In genomic region chr11:109708786-109709185, GRCm38 (mm10) we compare ENCODE assay signal across 31 mouse cellular contexts. TPM values are rescaled to one million over a fixed set of nuclear protein-coding genes. Genes with fewer than 3 reads are reported as not detected.
"Had no signal": no experiment of that assay in that cellular context is flagged by ENCODE, and none has a peak within 500 bp of the region (broad histone marks: within the 10 kb centered on the region; RNA-seq: fewer than 3 reads in every experiment).

No protein-coding gene starts in this region.

- H3K4me2 ChIP-seq: limb, embryonic 12.5 days; limb, embryonic 13.5 days; limb, embryonic 15.5 days; liver, embryonic 11.5 days; liver, embryonic 13.5 days; liver, embryonic 15.5 days; lung, embryonic 14.5 days; lung, embryonic 15.5 days; midbrain, embryonic 12.5 days; midbrain, embryonic 13.5 days; midbrain, embryonic 15.5 days; neural tube, embryonic 12.5 days; neural tube, embryonic 13.5 days had no signal

- H3K4me1 ChIP-seq: midbrain, embryonic 10.5 days; midbrain, embryonic 13.5 days; midbrain, embryonic 15.5 days; neural tube, embryonic 12.5 days had no signal

- H3K4me3 ChIP-seq: left cerebral cortex, adult 2 months; limb, embryonic 10.5 days; limb, embryonic 12.5 days; limb, embryonic 13.5 days; limb, embryonic 15.5 days; liver, embryonic 13.5 days; liver, embryonic 15.5 days; lung, embryonic 15.5 days; megakaryocyte, embryonic 14.5 days; midbrain, embryonic 10.5 days; midbrain, embryonic 12.5 days; midbrain, embryonic 13.5 days; midbrain, embryonic 15.5 days; myocyte; neural tube, embryonic 12.5 days; neural tube, embryonic 13.5 days had no signal

- H3K27me3 ChIP-seq: limb, embryonic 12.5 days; limb, embryonic 13.5 days; limb, embryonic 15.5 days; liver, embryonic 13.5 days; liver, embryonic 15.5 days; lung, embryonic 15.5 days; midbrain, embryonic 12.5 days; midbrain, embryonic 13.5 days; midbrain, embryonic 15.5 days; neural tube, embryonic 12.5 days; neural tube, embryonic 13.5 days had no signal

- H3K36me3 ChIP-seq: limb, embryonic 10.5 days; limb, embryonic 12.5 days; limb, embryonic 13.5 days; limb, embryonic 15.5 days; liver, embryonic 13.5 days; liver, embryonic 15.5 days; lung, embryonic 15.5 days; midbrain, embryonic 10.5 days; midbrain, embryonic 12.5 days; midbrain, embryonic 13.5 days; midbrain, embryonic 15.5 days; neural tube, embryonic 12.5 days; neural tube, embryonic 13.5 days had no signal

- H3K9ac ChIP-seq: limb, embryonic 12.5 days; limb, embryonic 13.5 days; limb, embryonic 15.5 days; liver, embryonic 13.5 days; liver, embryonic 14.5 days; liver, embryonic 15.5 days; lung, embryonic 14.5 days; lung, embryonic 15.5 days; midbrain, embryonic 12.5 days; midbrain, embryonic 13.5 days; midbrain, embryonic 15.5 days; neural tube, embryonic 12.5 days; neural tube, embryonic 13.5 days had no signal

- H3K27ac ChIP-seq: left cerebral cortex, adult 2 months; limb, embryonic 10.5 days; limb, embryonic 12.5 days; limb, embryonic 13.5 days; limb, embryonic 15.5 days; liver, embryonic 13.5 days; liver, embryonic 14.5 days; liver, embryonic 15.5 days; lung, embryonic 15.5 days; macrophage; midbrain, embryonic 10.5 days; midbrain, embryonic 12.5 days; midbrain, embryonic 13.5 days; midbrain, embryonic 15.5 days; neural tube, embryonic 12.5 days; neural tube, embryonic 13.5 days had no signal

- H3K9me3 ChIP-seq: limb, embryonic 10.5 days; limb, embryonic 12.5 days; limb, embryonic 13.5 days; limb, embryonic 15.5 days; liver, embryonic 13.5 days; liver, embryonic 15.5 days; lung, embryonic 15.5 days; megakaryocyte, embryonic 14.5 days; midbrain, embryonic 10.5 days; midbrain, embryonic 12.5 days; midbrain, embryonic 13.5 days; midbrain, embryonic 15.5 days; neural tube, embryonic 12.5 days; neural tube, embryonic 13.5 days had no signal

- ATAC-seq: lung, postnatal 0 days; midbrain, embryonic 13.5 days; midbrain, embryonic 15.5 days; midbrain, embryonic 16.5 days had no signal

- DNase-seq: left cerebral cortex, postnatal 4 days; liver, embryonic 13.5 days; lung, adult 18-20 months; lung, adult 2 months; lung, embryonic 14.5 days; lung, postnatal 10 days; lung, postnatal 14 days; lung, postnatal 36 days; lung, postnatal 4 days; midbrain, embryonic 14.5 days had no signal

RNA-seq across cellular contexts. Expression of gene Fam20a, which starts 13.3 kb away (rescaled TPM):
- total RNA-seq: megakaryocyte progenitor cell, adult 5-6 weeks had no signal
- polyA plus RNA-seq: macrophage had no signal
